Mouse (Mus musculus) gastrocnemius, postnatal 10 days (tissue): ENCODE measurements around the gene Lypd5. TPM values are rescaled to one million over a fixed set of nuclear protein-coding genes. Genes with fewer than 3 reads are reported as not detected.
A peak's percentile ranks its signal among the peaks of the same experiment; 100 is the strongest.

Experiments
- DNase-seq: peaks from one replicate; pipeline ENCODE4 v3.0.0; 2021; ENCODE audit warnings: mixed read lengths
- total RNA-seq, 2 experiments: library from RNA; stranded (reverse); gene quantifications; 2 replicates each; pipeline ENCODE4 v1.2.3; 2021

Lypd5 gene
- total RNA-seq, 2 experiments from 2014 or later = not detected

DNA sequence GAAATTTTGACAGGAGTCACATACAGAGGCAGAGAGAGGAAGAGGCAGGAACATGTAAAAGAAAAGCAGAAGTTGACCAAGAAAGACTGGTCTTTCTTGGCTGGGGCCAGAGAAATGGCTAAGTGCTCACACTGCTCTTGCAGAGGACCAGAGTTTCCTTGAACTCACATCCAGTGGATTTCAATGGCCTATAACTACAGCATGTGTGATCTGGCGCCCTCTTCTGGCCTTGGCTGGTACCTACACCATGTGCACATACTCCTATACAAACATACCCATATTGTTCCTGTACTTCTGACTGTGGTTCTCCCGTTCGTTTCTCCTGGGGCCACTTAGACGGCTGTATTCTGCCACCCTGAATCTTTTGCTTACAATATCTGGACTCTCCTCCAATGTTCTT lies 12.0 kb downstream of the Lypd5 start:
- DNase-seq = no peak

DNA sequence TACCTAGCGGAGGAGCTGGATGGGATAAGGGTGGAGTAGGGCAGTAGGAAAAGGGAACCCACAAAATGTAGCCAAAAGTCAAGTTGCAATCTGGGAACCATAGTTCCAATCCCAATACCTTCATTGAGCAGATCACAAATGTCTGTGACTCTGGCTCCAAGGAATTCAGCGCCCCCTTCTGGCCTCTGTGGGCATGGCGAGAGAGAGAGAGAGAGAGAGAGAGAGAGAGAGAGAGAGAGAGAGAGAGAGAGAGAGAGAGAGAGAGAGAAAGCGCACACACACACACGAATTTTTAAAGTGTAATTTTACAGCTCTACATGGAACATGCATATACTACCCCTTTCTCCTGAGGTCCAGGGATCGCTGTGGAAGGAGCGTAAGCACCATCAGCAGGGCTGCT lies 14.2 kb downstream of the Lypd5 start:
- no peak for DNase-seq

DNA sequence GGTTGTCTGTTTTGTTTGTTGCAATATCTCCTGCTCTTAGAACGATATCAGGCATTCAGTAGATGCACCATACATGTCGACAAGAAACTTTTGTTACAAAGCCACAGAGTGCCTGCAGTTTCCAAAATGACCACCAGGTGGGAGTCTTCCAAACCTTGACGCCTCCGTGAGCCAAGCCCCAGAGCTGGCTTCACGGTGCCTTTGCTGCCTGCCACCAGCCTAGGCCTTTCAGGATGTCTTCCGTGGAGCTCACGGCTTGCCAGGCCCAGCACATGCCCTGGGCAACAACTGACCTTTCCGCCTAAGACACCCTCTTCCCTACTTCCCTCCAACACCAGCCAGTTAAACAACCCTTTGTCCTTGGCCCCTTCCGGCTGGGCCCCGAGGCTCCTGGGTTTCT lies 15.8 kb downstream of the Lypd5 start:
- DNase-seq = peak; percentile 85

DNA sequence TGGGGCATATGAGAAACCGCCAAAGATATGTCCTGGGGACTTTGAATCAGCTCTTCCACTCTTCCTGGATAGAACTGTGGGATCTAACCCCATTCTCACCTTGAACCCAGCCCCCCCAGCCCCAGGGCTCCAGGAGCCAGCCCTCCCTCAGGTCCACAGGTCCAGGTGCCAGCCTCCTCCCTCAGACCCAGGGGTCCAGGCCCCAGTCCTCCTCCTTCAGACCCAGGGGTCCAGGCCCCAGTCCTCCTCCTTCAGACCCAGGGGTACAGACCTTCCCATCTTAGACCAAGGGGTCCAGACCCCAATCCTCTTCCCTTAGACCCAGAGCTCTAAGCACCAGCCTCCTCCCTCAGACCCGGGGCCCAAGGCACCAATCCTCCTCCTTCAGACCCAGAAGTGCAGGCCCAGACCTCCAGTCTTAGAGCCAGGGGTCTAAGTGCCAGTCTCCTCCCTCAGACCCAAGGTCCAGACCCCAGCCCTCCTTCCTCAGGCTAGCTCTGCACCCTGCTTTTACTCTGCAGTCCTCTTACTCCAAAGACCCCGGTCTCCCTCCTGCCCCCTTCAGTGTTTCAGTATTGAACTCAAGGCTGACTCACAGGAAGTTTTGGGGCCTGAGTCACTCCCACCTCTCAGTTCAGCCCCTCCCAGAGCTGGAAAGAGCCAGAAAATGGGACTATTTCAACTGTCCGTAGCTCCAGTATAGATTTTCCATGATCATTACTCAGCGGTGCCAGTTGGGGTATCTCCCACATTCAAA lies 16.4 kb downstream of the Lypd5 start:
- DNase-seq = no peak

DNA sequence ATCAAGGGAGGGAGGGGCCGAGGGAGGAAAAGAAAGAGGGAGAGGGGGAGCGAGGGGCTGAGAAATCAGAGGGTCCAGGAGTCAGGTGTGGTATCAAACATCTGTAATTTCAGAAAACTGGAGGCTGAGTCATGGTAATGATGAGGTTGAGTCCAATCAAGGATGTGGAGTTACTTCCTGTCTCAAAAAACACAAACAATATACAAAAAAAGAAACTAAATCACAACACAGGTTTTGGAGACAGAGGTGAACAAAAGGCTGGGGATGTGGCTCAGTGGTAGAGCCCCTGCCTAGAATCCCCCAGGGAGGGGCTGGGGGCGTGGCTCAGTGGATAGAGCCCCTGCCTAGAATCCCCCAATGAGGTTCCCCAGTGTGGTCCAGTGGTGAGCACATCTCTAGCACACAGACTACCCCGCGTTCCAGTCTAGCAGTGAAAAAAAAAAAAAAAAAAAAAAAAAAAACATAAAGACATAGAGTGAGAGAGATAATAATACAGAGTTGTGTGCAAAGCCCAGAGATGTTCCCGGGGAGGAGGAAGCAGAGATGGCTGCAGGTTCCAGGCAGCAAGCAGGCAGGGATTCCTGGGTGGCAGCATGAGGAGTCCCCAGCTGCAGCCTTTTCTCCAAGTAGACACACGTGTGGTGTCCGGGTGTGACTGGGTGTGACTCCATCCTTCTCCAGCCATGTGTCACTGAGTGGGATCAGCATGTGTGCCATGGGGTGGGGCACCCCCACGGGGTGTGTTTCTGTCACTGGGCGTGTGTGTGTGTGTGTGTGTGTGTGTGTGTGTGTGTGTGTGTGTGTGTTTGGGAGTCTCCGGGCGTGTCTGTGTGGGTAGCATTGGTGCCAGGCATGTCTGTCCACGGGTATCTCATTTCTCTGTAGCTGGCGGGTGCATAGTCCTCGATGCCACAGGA lies 18.0 kb downstream of the Lypd5 start:
- no peak for DNase-seq

DNA sequence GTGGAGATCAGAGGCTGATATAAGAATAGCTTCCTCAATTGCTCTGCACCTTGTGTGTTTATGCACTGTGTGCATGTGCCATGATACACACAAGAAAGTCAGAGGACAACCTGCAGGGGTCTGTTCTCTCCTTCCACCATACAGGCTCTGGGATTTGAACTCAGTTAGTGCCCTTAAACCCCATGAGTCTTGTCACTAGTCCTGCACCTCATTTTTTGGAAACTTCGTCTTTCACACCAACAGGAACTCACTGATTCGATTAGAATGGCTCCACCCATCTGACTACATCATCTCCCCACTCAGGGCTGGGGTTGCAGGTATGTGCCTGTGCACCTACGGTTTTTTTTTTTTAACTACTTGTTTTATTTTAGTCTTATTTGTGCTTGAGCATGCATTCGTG lies 19.2 kb downstream of the Lypd5 start:
- DNase-seq = no peak

DNA sequence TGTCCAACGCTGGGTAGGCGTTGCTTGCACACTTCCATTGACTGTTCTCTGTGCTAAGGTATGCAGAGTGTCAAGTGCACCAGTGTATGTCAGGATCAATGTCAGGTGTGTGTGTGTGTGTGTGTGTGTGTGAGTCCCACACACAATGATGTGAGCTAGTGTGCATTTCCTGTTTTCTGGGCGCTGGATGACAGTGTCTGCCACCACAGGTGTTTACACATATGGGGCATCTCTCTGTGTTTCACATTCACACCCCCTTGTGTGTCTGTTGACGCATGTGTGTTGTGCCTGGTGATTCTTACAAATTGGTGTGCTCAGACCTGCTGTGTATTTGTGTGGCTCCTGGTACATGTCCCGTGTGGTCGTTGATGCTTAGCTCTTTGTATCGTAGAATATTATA lies 19.9 kb downstream of the Lypd5 start:
- DNase-seq = no peak

DNA sequence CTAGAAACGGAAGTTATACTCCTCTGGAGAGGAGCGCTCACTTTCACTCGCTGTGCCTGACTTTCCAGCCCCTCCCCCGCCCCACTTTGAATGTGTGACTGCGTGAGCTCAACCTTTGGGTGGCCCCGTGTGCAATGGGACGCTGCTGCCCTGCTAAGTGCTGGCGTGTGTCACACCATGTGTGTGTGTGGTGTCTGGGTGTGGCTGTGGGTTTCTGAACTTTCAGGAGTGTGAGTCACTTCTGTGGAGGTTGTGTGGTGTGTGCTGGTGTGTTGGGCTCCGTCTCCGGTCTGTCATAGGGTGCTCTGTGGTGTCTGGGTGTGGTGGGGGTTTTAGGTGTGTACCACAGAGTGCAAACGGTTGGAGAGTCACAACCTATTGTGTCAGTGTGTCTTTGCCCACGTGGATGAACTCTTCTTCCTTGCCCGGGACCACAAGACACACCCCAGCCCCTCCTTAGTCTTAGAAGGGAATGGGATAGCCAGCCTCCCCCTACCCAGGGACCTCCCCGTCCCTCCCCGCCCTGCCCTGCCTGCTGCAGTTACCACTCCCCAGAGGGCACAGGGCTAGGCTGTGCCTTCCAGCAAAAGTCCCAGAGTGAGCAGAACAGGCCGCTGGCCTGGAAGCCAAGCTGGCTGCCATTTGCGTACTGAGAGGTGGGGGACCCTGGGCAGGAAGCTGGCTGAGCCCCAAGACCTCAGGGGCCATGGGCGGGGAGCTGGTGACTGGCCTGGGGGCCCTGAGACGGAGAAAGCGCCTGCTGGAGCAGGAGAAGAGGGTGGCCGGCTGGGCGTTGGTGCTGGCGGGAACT lies 20.9 kb downstream of the Lypd5 start, which contains the start of gene Kcnn4:
Gene Kcnn4 (plus strand): TSS at position 533 of the 811 bp plus-strand sequence.
- no peak for DNase-seq

DNA sequence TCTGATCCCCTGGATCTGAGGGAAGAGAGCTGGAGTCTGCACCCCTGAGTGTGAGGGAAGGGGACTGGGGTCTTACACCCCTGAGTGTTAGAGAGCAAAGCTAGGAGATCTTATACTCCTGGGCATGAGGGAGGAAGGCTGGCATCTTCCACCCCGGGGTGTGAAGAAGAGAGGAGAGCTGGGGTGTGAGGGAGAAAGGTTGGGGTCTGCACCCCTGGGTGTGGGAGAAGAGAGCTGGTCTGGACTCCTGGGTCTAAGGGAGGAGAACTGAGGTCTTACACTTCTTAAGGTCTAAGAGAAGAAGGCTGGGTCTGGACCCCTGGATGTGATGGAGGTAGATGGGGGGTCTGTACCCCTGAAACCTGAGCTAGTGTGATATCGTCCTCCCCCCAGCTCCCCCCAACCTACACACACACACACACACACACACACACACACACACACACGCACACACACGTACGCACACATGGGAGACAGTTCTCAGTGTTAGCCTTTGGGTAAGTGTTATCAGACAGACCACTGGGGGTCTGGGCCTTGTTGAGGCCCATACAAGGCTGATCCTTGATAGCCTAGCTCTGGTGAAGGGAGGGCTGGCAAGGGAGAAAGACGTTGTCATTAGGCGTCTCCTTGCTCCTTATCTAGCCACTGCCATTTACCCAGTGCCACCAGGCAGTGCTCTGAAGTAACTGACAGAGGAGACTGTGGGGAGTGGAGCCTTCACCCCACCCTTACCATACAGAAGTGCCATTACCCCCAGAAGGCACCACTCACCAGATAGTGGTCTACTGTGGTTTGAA lies 22.2 kb downstream of the Lypd5 start:
- no peak for DNase-seq

DNA sequence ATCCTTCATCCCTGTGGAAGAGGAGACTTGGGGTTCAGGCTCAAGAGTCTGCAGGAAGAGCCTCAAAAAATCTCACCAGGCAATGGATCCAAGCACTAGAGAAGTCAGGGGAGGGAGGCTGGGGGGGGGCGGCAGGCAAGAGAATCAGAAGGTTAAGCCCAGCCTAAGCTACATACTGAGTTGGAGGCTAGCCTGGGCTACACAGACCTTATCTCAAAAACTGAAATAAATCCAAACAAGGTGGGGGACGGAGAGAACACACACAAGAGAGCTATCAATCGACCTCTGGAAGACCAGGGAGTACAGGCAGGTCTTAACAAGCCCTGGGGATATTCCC lies 22.8 kb downstream of the Lypd5 start:
- no peak for DNase-seq

DNA sequence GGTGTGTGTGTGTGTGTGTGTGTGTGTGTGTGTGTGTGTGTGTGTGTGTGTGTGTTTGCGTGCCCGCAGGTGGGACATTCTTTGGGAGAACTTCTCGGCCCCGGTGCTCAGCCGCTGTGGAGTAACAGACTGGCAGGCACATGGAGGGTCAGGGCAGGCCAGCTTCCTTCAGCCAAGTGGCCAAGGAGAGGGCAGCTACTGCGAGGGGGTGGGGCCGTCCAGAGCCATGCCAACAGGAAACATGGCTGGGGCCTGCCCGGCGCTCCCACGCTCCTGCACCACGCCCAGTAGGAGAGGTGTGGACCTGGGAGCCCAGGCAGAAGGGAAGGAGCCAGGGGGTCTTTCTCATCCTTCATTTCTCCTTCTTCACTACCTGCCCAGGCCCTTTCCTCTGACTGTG lies 23.3 kb downstream of the Lypd5 start:
- no peak for DNase-seq

DNA sequence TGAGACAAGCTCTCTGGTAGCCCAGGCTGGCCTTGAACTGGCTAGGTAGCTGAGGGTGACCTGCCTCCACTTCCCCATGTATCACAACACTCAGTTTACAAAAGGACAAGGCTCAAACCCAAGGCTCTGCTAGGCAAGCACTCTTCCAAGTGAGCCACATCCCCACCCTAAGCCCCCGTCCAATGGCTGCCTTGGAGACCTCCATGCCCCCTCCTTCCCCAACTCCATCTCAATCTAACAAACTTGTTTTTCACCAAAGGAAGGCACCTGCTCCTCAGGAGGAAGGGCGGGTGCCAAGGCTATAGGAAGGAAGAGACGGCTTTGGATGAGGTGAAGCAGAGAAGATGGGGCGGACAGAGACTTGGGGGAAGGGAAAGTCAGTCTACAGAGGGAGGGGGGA lies 23.8 kb downstream of the Lypd5 start:
- no peak for DNase-seq

DNA sequence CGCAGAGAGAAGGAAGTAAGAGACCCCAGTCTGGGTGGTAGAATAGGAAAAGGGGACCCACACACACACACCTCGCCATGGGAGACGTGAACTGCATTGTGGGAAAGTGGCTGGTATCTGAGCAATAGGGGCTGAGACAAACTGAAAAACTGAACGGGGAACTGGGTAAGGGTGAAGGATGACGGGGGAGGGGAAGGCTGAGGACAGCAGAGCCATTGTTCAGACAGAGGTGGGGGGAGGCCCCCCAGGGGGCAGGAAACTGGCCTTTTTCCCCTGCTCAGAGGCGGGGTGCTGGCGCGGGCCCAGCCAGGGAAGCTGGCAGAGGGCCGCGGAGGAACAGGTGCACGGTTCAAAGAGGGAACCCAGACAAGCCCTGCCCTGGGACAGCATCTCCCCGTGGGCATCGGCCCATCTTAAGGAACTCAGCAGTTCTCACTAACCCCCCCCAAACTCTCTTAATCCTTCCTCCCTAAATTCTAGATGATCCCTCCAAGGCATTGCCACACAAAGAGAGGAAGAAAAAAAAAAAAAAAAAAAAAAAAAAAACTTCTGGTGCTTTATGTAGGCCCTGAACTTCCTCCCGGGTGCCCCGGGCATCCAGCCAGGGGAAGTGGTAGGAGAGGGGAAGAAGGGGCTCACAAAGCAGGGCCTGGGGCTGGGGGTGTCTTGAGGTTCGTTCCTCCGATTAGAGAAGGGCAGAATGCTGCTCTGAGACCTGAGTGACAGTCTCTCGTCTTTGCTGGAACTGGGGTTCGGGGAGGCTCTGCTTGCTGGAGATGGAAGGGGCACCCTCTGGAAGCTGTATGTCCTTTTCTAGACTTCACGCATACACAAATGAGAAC lies 24.8 kb downstream of the Lypd5 start:
- peak; percentile 31 for DNase-seq

DNA sequence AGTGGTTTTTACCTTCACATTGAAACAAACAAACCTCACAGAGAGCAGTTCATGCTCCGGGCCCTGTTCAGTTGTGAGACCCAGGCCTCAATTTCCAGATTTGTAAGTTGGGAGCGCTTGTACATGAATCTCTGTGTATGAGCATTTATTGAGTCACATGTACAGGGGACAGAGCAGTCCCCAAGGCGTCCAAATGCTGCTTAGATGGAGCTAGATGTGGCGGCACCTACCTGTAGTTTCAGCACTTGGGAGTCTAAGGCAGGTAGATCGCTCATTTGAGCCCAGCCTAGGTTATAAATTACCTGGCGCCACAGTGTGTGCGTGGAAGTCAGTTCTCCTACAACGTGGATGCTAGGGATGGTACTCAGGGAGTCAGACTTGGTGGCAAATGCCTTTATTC lies 27.5 kb downstream of the Lypd5 start:
- no peak for DNase-seq

DNA sequence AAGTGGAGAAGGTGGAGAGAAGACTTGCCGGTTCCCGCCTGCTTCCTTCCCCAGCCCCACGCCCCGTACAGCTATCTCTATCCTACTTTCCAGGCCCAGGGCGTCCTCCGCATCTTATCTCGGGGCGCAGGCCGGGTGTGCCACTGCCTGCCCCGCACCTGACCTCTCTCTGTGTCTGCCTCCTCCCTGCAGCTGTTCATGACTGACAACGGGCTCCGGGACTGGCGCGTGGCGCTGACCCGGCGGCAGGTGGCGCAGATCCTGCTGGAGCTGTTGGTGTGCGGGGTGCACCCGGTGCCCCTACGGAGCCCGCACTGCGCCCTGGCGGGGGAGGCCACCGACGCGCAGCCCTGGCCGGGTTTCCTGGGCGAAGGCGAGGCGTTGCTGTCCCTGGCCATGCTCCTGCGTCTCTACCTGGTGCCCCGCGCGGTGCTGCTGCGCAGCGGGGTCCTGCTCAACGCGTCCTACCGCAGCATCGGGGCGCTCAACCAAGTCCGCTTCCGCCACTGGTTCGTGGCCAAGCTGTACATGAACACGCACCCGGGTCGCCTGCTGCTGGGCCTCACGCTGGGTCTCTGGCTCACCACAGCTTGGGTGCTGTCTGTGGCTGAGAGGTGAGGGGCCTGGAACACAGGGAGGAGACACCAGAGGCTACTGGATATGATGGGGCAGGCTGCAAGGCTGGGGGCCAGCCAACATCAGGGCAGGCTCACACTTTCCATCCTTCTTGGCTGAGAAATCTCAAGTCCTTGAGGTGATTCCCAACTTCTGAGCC lies 28.3 kb downstream of the Lypd5 start:
- DNase-seq = peak; percentile 41

DNA sequence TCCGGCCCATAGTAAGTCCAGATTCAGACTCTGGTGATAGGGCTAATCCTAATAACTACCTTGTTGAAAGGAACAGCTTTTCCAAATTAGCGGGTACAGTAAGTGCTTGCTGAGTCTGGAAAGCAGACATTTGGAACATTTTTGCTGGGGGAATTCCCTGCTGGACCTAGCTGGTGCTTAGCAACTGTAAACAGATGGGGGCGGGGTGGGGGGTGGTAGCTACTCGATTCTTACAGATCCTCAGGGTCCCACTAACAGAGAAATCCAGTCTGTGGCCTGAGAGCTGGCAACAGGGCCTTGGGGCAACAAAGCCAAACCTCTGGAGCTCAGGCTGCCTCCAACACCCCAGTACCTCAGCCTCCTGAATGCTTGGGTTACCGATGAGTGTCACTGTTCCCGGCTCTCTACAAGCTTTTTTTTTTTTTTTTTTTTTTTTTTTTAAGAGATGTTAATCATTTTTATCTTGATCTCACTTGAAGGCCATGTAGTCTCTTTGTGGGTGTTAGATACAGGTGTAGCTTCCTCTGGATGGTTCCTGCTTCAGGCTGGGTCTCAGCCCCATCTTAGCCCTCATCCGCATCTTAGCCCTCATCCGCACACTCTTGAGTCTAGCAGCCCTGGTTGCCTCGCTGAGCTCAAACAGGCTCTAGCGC lies 29.2 kb downstream of the Lypd5 start:
- DNase-seq = no peak

DNA sequence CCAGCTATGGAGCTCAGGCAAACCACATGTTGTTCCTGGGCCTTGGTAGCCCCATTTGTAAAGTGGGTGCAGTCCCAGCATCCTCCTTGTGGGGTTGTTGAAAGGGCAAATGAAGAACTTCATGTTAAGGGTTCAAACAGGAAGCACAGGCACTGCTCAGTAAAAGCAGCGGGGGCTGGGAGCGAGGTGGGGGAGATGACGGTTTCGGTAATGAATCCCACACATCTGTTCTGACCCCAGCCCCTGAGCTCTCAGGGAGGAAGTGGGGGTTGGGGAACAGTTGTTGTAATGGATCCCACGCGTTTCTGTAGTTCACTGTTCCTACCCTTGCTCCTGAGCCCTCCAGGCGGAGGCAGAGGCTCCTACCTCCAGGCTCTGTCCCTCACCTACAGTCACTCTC lies 30.9 kb downstream of the Lypd5 start:
- no peak for DNase-seq

DNA sequence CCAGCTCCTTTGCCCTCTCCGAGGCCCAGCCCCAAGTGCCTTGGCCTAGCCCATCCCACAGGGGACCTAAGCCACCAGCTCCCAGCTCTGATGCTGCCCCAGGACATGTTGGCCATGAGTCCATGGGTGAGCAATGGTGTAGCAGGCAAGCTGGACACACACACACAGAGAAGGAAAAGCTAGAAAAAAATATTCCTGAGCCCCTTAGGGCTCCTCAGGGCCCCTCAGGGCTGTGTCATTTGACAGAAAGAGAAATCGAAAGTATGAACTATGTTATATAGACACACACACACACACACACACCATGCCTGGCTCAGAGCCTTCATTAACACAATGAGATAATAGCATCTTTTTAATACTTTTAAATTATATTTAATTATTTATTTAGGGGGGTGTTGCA lies 31.4 kb downstream of the Lypd5 start:
- no peak for DNase-seq

DNA sequence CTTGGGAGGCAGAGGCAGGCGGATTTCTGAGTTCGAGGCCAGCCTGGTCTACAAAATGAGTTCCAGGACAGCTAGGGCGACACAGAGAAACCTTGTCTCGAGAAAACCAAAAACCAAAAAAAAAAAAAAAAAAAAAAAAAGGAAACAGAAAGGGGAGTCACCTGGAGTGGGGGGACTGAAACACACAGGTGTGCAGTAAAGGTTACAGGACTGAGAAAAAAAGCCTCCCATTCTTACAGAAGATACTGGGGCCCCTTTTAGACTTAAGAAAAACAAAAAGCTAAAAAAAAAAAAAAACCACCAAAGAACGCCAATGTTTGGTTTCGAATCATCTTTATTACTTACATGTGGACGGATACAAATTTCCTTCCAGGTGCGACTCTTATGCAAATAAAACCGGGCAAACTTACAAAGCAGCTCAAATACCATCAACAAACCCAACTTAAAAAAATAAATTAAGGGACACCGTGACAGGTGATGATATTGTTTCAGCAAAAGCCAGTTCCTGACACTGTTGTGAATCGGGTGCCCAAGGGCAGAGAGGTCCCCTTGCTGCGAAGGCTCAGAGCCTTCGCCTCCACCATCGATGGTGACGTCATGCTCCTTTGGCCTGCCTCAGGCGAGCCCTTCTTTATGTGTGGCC lies 33.9 kb downstream of the Lypd5 start:
- no peak for DNase-seq
